Mouse (Mus musculus): ENCODE measurements around the gene Pllp. TPM values are rescaled to one million over a fixed set of nuclear protein-coding genes. Genes with fewer than 3 reads are reported as not detected.

The Pllp gene
- polyA plus RNA-seq, 1 experiment = 1.0 TPM

GRCm38 (mm10) chr8:94702844-94703813 lies 7.1 kb upstream of the Pllp start:
- peak; percentile 95 for DNase-seq (ENCODE audit: low read depth)
- TF ChIP-seq CTCF (IDR thresholded peaks at IDR 0.05; ENCODE audit: borderline replicate concordance, extremely low read depth, insufficient read depth, insufficient read length) (peak; percentile 92), POLR2A (IDR thresholded peaks at IDR 0.05; ENCODE audit: borderline replicate concordance, extremely low read depth, insufficient read depth, insufficient read length, poor library complexity, severe bottlenecking) (no peak)

- no peak for TF ChIP-seq POLR2A (IDR thresholded peaks at IDR 0.05; ENCODE audit: borderline replicate concordance, extremely low read depth, insufficient read depth, insufficient read length, poor library complexity, severe bottlenecking)
- no peak for DNase-seq (ENCODE audit: low read depth)
Measured at GRCm38 (mm10) chr8:94702156-94702555, 6.1 kb upstream of the Pllp start.

- TF ChIP-seq POLR2A (IDR thresholded peaks at IDR 0.05; ENCODE audit: borderline replicate concordance, extremely low read depth, insufficient read depth, insufficient read length, poor library complexity, severe bottlenecking) (no peak), CTCF (IDR thresholded peaks at IDR 0.05; ENCODE audit: borderline replicate concordance, extremely low read depth, insufficient read depth, insufficient read length) (no peak)
- DNase-seq (ENCODE audit: low read depth) = no peak
Measured at GRCm38 (mm10) chr8:94700421-94700935, 4.4 kb upstream of the Pllp start.

GRCm38 (mm10) chr8:94699366-94699765 lies 3.3 kb upstream of the Pllp start:
- TF ChIP-seq CTCF (IDR thresholded peaks at IDR 0.05; ENCODE audit: borderline replicate concordance, extremely low read depth, insufficient read depth, insufficient read length) = no peak
- no peak for TF ChIP-seq POLR2A (IDR thresholded peaks at IDR 0.05; ENCODE audit: borderline replicate concordance, extremely low read depth, insufficient read depth, insufficient read length, poor library complexity, severe bottlenecking)
- DNase-seq (ENCODE audit: low read depth) = peak; percentile 26

- DNase-seq (ENCODE audit: low read depth) = no peak
- TF ChIP-seq POLR2A (IDR thresholded peaks at IDR 0.05; ENCODE audit: borderline replicate concordance, extremely low read depth, insufficient read depth, insufficient read length, poor library complexity, severe bottlenecking) = no peak
- TF ChIP-seq CTCF (IDR thresholded peaks at IDR 0.05; ENCODE audit: borderline replicate concordance, extremely low read depth, insufficient read depth, insufficient read length) = no peak
Measured at GRCm38 (mm10) chr8:94697956-94698355, 1.9 kb upstream of the Pllp start.

- TF ChIP-seq CTCF (IDR thresholded peaks at IDR 0.05; ENCODE audit: borderline replicate concordance, extremely low read depth, insufficient read depth, insufficient read length) = no peak
- no peak for TF ChIP-seq POLR2A (IDR thresholded peaks at IDR 0.05; ENCODE audit: borderline replicate concordance, extremely low read depth, insufficient read depth, insufficient read length, poor library complexity, severe bottlenecking)
- no peak for DNase-seq (ENCODE audit: low read depth)
Measured at GRCm38 (mm10) chr8:94696566-94696965, 488 bp upstream of the Pllp start.

- TF ChIP-seq POLR2A (IDR thresholded peaks at IDR 0.05; ENCODE audit: borderline replicate concordance, extremely low read depth, insufficient read depth, insufficient read length, poor library complexity, severe bottlenecking) = no peak
- TF ChIP-seq CTCF (IDR thresholded peaks at IDR 0.05; ENCODE audit: borderline replicate concordance, extremely low read depth, insufficient read depth, insufficient read length) = no peak
Measured at GRCm38 (mm10) chr8:94695341-94695993, 611 bp downstream of the Pllp start.

GRCm38 (mm10) chr8:94694701-94695100 lies 1.4 kb downstream of the Pllp start:
- TF ChIP-seq CTCF (IDR thresholded peaks at IDR 0.05; ENCODE audit: borderline replicate concordance, extremely low read depth, insufficient read depth, insufficient read length) (no peak), POLR2A (IDR thresholded peaks at IDR 0.05; ENCODE audit: borderline replicate concordance, extremely low read depth, insufficient read depth, insufficient read length, poor library complexity, severe bottlenecking) (no peak)
- DNase-seq (ENCODE audit: low read depth) = no peak

More at GRCm38 (mm10) chr8:94695341-94695993, 611 bp downstream of the Pllp start:
- no peak for DNase-seq (ENCODE audit: low read depth)

GRCm38 (mm10) chr8:94685953-94686352 lies 10.1 kb downstream of the Pllp start:
- TF ChIP-seq CTCF (IDR thresholded peaks at IDR 0.05; ENCODE audit: borderline replicate concordance, extremely low read depth, insufficient read depth, insufficient read length) (no peak), POLR2A (IDR thresholded peaks at IDR 0.05; ENCODE audit: borderline replicate concordance, extremely low read depth, insufficient read depth, insufficient read length, poor library complexity, severe bottlenecking) (no peak)
- DNase-seq (ENCODE audit: low read depth) = no peak

GRCm38 (mm10) chr8:94684287-94684686 lies 11.8 kb downstream of the Pllp start:
- TF ChIP-seq CTCF (IDR thresholded peaks at IDR 0.05; ENCODE audit: borderline replicate concordance, extremely low read depth, insufficient read depth, insufficient read length) (no peak), POLR2A (IDR thresholded peaks at IDR 0.05; ENCODE audit: borderline replicate concordance, extremely low read depth, insufficient read depth, insufficient read length, poor library complexity, severe bottlenecking) (no peak)
- no peak for DNase-seq (ENCODE audit: low read depth)

- DNase-seq (ENCODE audit: low read depth) = no peak
- TF ChIP-seq POLR2A (IDR thresholded peaks at IDR 0.05; ENCODE audit: borderline replicate concordance, extremely low read depth, insufficient read depth, insufficient read length, poor library complexity, severe bottlenecking) = no peak
- no peak for TF ChIP-seq CTCF (IDR thresholded peaks at IDR 0.05; ENCODE audit: borderline replicate concordance, extremely low read depth, insufficient read depth, insufficient read length)
Measured at GRCm38 (mm10) chr8:94682732-94683524, 13.2 kb downstream of the Pllp start.

Data from brain, embryonic 14.5 days (tissue).